Mouse (Mus musculus) hindbrain, embryonic 15.5 days (tissue): ENCODE results near the gene Olfr1016. TPM values are rescaled to one million over a fixed set of nuclear protein-coding genes. Genes with fewer than 3 reads are reported as not detected.

Experiments
- polyA plus RNA-seq: library from polyadenylated mRNA; unstranded; fragments of >200 nt; fragmentation: Nextera tagmentation; extraction: Ambion mirVana; gene quantifications from 2 replicates; pipeline ENCODE4 v1.2.1, GENCODE M21; 2015

Olfr1016 gene
- polyA plus RNA-seq, 1 experiment from 2014 or later = not detected

Other genes starting within 250 kb of the Olfr1016 start
- gene Olfr996, start 223.3 kb downstream of the Olfr1016 start, polyA plus RNA-seq = not detected in 2 replicates
- not detected in 2 replicates for gene Olfr998, start 213.6 kb downstream of the Olfr1016 start, polyA plus RNA-seq
- gene Olfr1000, start 190.6 kb downstream of the Olfr1016 start, polyA plus RNA-seq = not detected in 2 replicates
- gene Olfr1002, start 151.8 kb downstream of the Olfr1016 start, polyA plus RNA-seq = not detected in 2 replicates
- not detected in 2 replicates for gene Olfr154, start 138.1 kb downstream of the Olfr1016 start, polyA plus RNA-seq
- gene Olfr1006, start 123.8 kb downstream of the Olfr1016 start, polyA plus RNA-seq = not detected in 2 replicates
- gene Olfr1008, start 113.1 kb downstream of the Olfr1016 start, polyA plus RNA-seq = not detected in 2 replicates
- not detected in 2 replicates for gene Olfr1009, start 87.1 kb downstream of the Olfr1016 start, polyA plus RNA-seq
- gene Olfr1012, start 39.8 kb downstream of the Olfr1016 start, polyA plus RNA-seq = not detected in 2 replicates
- not detected in 2 replicates for gene Olfr1013, start 35.4 kb downstream of the Olfr1016 start, polyA plus RNA-seq
- gene Olfr1014, start 29.8 kb downstream of the Olfr1016 start, polyA plus RNA-seq = not detected in 2 replicates
- gene Olfr1015, start 20.5 kb downstream of the Olfr1016 start, polyA plus RNA-seq = not detected in 2 replicates
- not detected in 2 replicates for gene Olfr1018, start 15.9 kb upstream of the Olfr1016 start, polyA plus RNA-seq
- gene Olfr1019, start 42.9 kb upstream of the Olfr1016 start, polyA plus RNA-seq = not detected in 2 replicates
- gene Olfr1020, start 44.5 kb upstream of the Olfr1016 start, polyA plus RNA-seq = not detected in 2 replicates
- not detected in 2 replicates for gene Olfr1022, start 66.0 kb upstream of the Olfr1016 start, polyA plus RNA-seq
- not detected in 2 replicates for gene Olfr1023, start 83.1 kb upstream of the Olfr1016 start, polyA plus RNA-seq
- not detected in 2 replicates for gene Olfr1024, start 102.5 kb upstream of the Olfr1016 start, polyA plus RNA-seq
- gene Olfr1025-ps1, start 112.6 kb upstream of the Olfr1016 start, polyA plus RNA-seq = not detected in 2 replicates
- gene Olfr1026, start 119.0 kb upstream of the Olfr1016 start, polyA plus RNA-seq = not detected in 2 replicates
- not detected in 2 replicates for gene Olfr1028, start 147.9 kb upstream of the Olfr1016 start, polyA plus RNA-seq
- not detected in 2 replicates for gene Olfr1029, start 171.4 kb upstream of the Olfr1016 start, polyA plus RNA-seq
- not detected in 2 replicates for gene Olfr1030, start 176.7 kb upstream of the Olfr1016 start, polyA plus RNA-seq
- not detected in 2 replicates for gene Olfr1031, start 187.8 kb upstream of the Olfr1016 start, polyA plus RNA-seq
- not detected in 2 replicates for gene Olfr1032, start 203.0 kb upstream of the Olfr1016 start, polyA plus RNA-seq
- gene Olfr1033, start 218.1 kb upstream of the Olfr1016 start, polyA plus RNA-seq = 0.25 TPM in 1 of 2 replicates, not detected in the other
- not detected in 2 replicates for gene Olfr1034, start 243.3 kb upstream of the Olfr1016 start, polyA plus RNA-seq